Mouse (Mus musculus) heart, adult 2 months (tissue): ENCODE measurements around the gene Lpin1.

ENCODE experiments used
- CTCF ChIP-seq: fragments of 200-600 bp; IDR thresholded peaks from 2 replicates; pipeline ENCODE4 v1.8.1; 2022; ENCODE audit warnings: antibody characterized with exemption, mild to moderate bottlenecking, moderate library complexity
- POLR2A ChIP-seq: fragments of 200-500 bp; IDR thresholded peaks from 2 replicates; pipeline ENCODE4 v1.6.1; 2011; ENCODE audit warnings: mild to moderate bottlenecking, low read depth, low read length, control low read depth; ENCODE audit not compliant: insufficient read depth

GRCm38 (mm10) chr12:16643508-16644345 is 33.0 kb upstream of the Lpin1 start:
- 0 out of 2 replicates have a peak, but pooled peaks have one; percentile 15 for TF ChIP-seq POLR2A
- TF ChIP-seq CTCF: no peak
